Comparison of ENCODE assay signal across 10 mouse cellular contexts in genomic region chr2:155952006-155952405, GRCm38 (mm10). TPM values are rescaled to one million over a fixed set of nuclear protein-coding genes. Genes with fewer than 3 reads are reported as not detected.
A peak's percentile ranks its signal among the peaks of the same experiment; 100 is the strongest.
DNase-seq lines count a peak whose midpoint lies in the region; ATAC-seq and TF ChIP-seq lines count a peak whose summit lies in the region.
"Had no signal": no experiment of that assay in that cellular context is flagged by ENCODE, and none has a peak within 500 bp of the region (broad histone marks: within the 10 kb centered on the region; RNA-seq: fewer than 3 reads in every experiment).

No protein-coding gene starts in this region.

- no peaks in the 10 kb centered on the region for H3K36me3 ChIP-seq in lung, embryonic 14.5 days (ENCODE audit: insufficient read depth)

- peak; percentile 73 for TF ChIP-seq CTCF in lung, embryonic 14.5 days (IDR thresholded peaks at IDR 0.05; ENCODE audit: low read depth)

- no peak for ATAC-seq in cerebellum, adult (ENCODE audit: insufficient number of reproducible peaks, low FRiP score, low TSS enrichment)
- no peak for ATAC-seq in lung, embryonic 14.5 days (ENCODE audit: insufficient read depth)

- H3K4me3 ChIP-seq in lung, embryonic 14.5 days (ENCODE audit: low read depth, low read length), result no peak overlapping the region

- no peak overlapping the region for H3K27ac ChIP-seq in lung, embryonic 14.5 days (ENCODE audit: low read depth)

- DNase-seq in cerebellum, adult 11 months, result peak; percentile 59
- DNase-seq in ovary, postnatal 36 days (ENCODE audit: low spot score), result peak; percentile 49
- no peak for DNase-seq in ovary, postnatal 10 days (ENCODE audit: low spot score)
- DNase-seq in cerebellum, postnatal 36 days, result peak; percentile 76 to 81
- DNase-seq in kidney, postnatal 14 days, result peak; percentile 82
- DNase-seq in lung, embryonic 14.5 days, result peak; percentile 86
- DNase-seq in thymus, postnatal 4 days, result peak; percentile 73

- H3K4me1 ChIP-seq in lung, embryonic 14.5 days (ENCODE audit: insufficient read depth), result no peaks in the 10 kb centered on the region

- H3K27me3 ChIP-seq in lung, embryonic 14.5 days (ENCODE audit: insufficient read depth, low read length), result no peaks in the 10 kb centered on the region

- H3K9ac ChIP-seq in lung, embryonic 14.5 days, result no peak overlapping the region

- no peak overlapping the region for H3K4me2 ChIP-seq in lung, embryonic 14.5 days

- no peaks in the 10 kb centered on the region for H3K9me3 ChIP-seq in lung, embryonic 14.5 days (ENCODE audit: low read depth, low read length)

RNA-seq across cellular contexts. Expression of gene Cep250, which starts 4.3 kb away (rescaled TPM):
- 23.5 and 24.6 TPM in 2 replicates for polyA plus RNA-seq in lung, embryonic 14.5 days (2014; fragmentation: Nextera tagmentation; extraction: Ambion mirVana)

RNA-seq across cellular contexts. Expression of gene Gdf5, which starts 6.8 kb away (rescaled TPM):
- 0.34 and 0.41 TPM in 2 replicates for polyA plus RNA-seq in lung, embryonic 14.5 days (2014; fragmentation: Nextera tagmentation; extraction: Ambion mirVana)

RNA-seq across cellular contexts. Expression of gene Gm15557, which starts 11.5 kb away (rescaled TPM):
- not detected in 2 replicates for polyA plus RNA-seq in lung, embryonic 14.5 days (2014; fragmentation: Nextera tagmentation; extraction: Ambion mirVana)
- polyA plus RNA-seq: lung, embryonic 16.5 days; stomach, embryonic 16.5 days had no signal

RNA-seq across cellular contexts. Expression of gene Uqcc1, which starts 21.9 kb away (rescaled TPM):
- polyA plus RNA-seq in lung, embryonic 14.5 days (2014; fragmentation: Nextera tagmentation; extraction: Ambion mirVana), result 52.0 and 52.9 TPM in 2 replicates

RNA-seq across cellular contexts. Expression of gene 6430550D23Rik, which starts 55.8 kb away (rescaled TPM):
- polyA plus RNA-seq in lung, embryonic 14.5 days (2014; fragmentation: Nextera tagmentation; extraction: Ambion mirVana), result 0.51 and 1.9 TPM in 2 replicates
